Mouse (Mus musculus): ENCODE measurements at regions not wholly inside any gene's neighbourhood (a gene's known extent, or its start where the extent isn't known, plus 50 kb on each side); places are given as distances from the start of the nearest gene placed in this dataset.

- no peak for DNase-seq
Observed at GRCm38 (mm10) chr12:30510861-30511260, 73.4 kb upstream of the Tmem18 start.

- DNase-seq: no peak
Observed at GRCm38 (mm10) chr12:30483370-30483769, 100.9 kb upstream of the Tmem18 start.

GRCm38 (mm10) chr12:30473473-30473815, 100.3 kb upstream of the Sntg2 start:
- DNase-seq: no peak

- no peak for DNase-seq
Observed at GRCm38 (mm10) chr12:30472743-30473472, 99.7 kb upstream of the Sntg2 start.

DNA sequence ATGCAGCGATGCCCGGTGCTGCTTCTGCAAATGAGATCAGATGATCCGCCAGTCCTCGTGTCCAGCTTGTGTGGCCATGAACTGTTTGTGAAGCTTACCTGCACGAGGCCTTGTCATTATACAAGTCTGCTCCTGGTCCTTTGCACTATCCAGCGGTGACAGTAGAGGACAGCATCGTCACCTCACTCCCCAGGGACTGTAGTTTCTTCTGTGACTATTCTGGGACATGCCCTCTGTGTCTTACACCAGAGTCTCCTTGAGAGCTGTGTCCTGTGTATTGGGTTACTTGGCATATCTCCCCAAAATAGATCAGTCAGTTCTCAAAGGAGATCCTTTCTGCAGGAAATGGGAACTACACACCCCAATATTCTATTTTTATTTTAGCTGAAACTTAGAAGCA, 94.0 kb upstream of the Sntg2 start:
- peak; percentile 14 for DNase-seq

- no peak for DNase-seq
Observed at GRCm38 (mm10) chr12:30450614-30451013, 77.4 kb upstream of the Sntg2 start.

- no peak for DNase-seq
Observed at GRCm38 (mm10) chr12:30434892-30435291, 61.7 kb upstream of the Sntg2 start.

- no peak for DNase-seq
Observed at GRCm38 (mm10) chr12:30432861-30433260, 59.7 kb upstream of the Sntg2 start.

- no peak for DNase-seq
Observed at GRCm38 (mm10) chr12:30430641-30431040, 57.5 kb upstream of the Sntg2 start.

DNA sequence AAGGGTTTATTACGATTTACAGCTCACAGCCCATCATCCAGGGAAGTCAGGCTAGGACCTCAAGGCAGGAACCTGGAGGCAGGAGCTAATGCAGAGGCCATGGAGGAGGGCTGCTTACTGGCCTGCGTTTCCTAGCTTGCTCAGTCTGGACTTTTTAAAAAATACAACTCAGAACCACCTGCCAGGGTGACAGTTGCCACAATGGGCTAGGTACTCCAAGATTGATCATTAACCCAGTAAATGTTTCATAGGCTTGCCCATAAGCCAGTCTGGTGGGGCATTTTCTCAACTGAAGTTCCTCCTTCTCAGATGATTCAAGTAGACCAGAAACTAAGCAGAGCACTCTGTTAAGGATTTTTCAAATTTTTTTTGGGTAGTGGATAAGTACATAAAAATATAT, 52.1 kb upstream of the Sntg2 start:
- DNase-seq: no peak

Small RNA genes in the stretch of these regions (microRNA-seq; reads per million reads assigned to microRNA genes)
- 0 reads per million in 2 experiments for gene Gm25865 (ENCODE audit: borderline replicate concordance in 2 of 2)
